Mouse (Mus musculus): ENCODE results near the gene Sox5.

GRCm38 (mm10) chr6:144040349-144040748 is 741.4 kb downstream of the Sox5 start:
- TF ChIP-seq POLR2A (IDR thresholded peaks at IDR 0.05; ENCODE audit: control insufficient read depth, extremely low read depth, insufficient read depth, low read length, poor library complexity) (no peak), CTCF (IDR thresholded peaks at IDR 0.05; ENCODE audit: borderline replicate concordance, control insufficient read depth, extremely low read depth, insufficient read depth, low read length, poor library complexity) (no peak)
